Comparison of ENCODE assay signal across 7 mouse cellular contexts in the genomic region with DNA sequence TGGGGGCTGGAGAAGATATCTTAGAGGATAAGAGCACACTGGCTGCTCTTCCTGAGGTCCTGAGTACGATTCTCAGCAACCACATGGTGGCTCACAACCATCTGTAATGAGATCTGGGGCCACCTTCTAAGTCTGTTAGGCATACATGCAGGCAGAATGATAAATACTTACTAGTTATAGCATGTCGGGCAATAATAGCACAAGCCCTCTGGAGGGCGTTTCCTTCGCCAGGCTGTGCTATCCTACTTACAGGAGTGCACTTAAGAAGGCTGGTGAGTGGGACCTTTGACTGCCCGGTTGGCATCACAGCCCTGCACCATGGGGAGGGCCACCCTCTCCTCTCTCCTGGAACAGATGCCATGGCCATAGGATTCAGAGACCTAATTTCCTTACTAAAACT.
A peak's percentile ranks its signal among the peaks of the same experiment; 100 is the strongest.
DNase-seq lines count a peak whose midpoint lies in the region; TF ChIP-seq lines count a peak whose summit lies in the region.

No protein-coding gene starts in this region.

- peak overlapping the region; percentile 75 for H3K27ac ChIP-seq in MEL (ENCODE audit: control insufficient read depth, low read depth, low read length)

- no peaks in the 10 kb centered on the region for H3K9me3 ChIP-seq in MEL (replicated peaks; ENCODE audit: insufficient read depth, low read length)
- no peaks in the 10 kb centered on the region for H3K9me3 ChIP-seq in megakaryocyte, embryonic 14.5 days

- peaks cover 0 to 7% of the 10 kb centered on the region in 2 experiments; a peak in 2 of 4 replicates for H3K36me3 ChIP-seq in MEL (ENCODE audit: control insufficient read depth in 1 of 2, insufficient read depth in 2 of 2, low read length in 2 of 2)
- peaks cover 27% of the 10 kb centered on the region for H3K36me3 ChIP-seq in megakaryocyte, embryonic 14.5 days (replicated peaks; ENCODE audit: low read length)

- intact Hi-C loops in heart, postnatal 10 days (cut with DNase I): no loop called here

- peak; percentile 58 for TF ChIP-seq RAD21 in MEL (IDR thresholded peaks at IDR 0.05; ENCODE audit: low read depth, low read length)

- peak overlapping the region; percentile 63 to 85 for H3K4me3 ChIP-seq in MEL (ENCODE audit: control insufficient read depth in 1 of 2, insufficient read depth in 1 of 2, low read depth in 2 of 2, low read length in 2 of 2)
- H3K4me3 ChIP-seq in megakaryocyte, embryonic 14.5 days (replicated peaks): peak overlapping the region; percentile 92

- peaks cover 10% of the 10 kb centered on the region for H3K79me2 ChIP-seq in MEL (ENCODE audit: control insufficient read depth, insufficient read depth, low read length, poor library complexity)

- H3K9ac ChIP-seq in MEL (ENCODE audit: control insufficient read depth, low read depth, low read length, poor library complexity, severe bottlenecking): peak overlapping the region; percentile 92

- peak; percentile 34 to 73 (median 35); a peak in 5 of 6 replicates for TF ChIP-seq CTCF in MEL (IDR thresholded peaks at IDR 0.05 in 2 of 3, conservative IDR thresholded peaks at IDR 0.05 in 1 of 3; ENCODE audit: control insufficient read depth in 1 of 3, insufficient read depth in 1 of 3, low read depth in 2 of 3, low read length in 3 of 3, poor library complexity in 1 of 3, severe bottlenecking in 1 of 3)

- TF ChIP-seq EP300 in MEL (IDR thresholded peaks at IDR 0.05; ENCODE audit: low read depth in 1 of 2, low read length in 2 of 2): no peak

- H3K4me1 ChIP-seq in MEL (ENCODE audit: control insufficient read depth in 1 of 2, insufficient read depth in 2 of 2, low read length in 2 of 2): peaks cover 0 to 10% of the 10 kb centered on the region in 2 experiments; a peak in 2 of 4 replicates
- peaks cover 45% of the 10 kb centered on the region for H3K4me1 ChIP-seq in megakaryocyte, embryonic 14.5 days

- H3K27me3 ChIP-seq in MEL (ENCODE audit: control insufficient read depth in 1 of 2, insufficient read depth in 2 of 2, low read length in 2 of 2): no peaks in the 10 kb centered on the region
- peaks cover 8% of the 10 kb centered on the region for H3K27me3 ChIP-seq in megakaryocyte, embryonic 14.5 days (replicated peaks)

- DNase-seq in CD4-positive, CD25-positive, alpha-beta regulatory T cell, adult 2 months (ENCODE audit: low read depth, low spot score): peak; percentile 83
- peak; percentile 96 for DNase-seq in MEL (ENCODE audit: low read depth, low spot score)
- DNase-seq in embryo, embryonic 9.5 days (ENCODE audit: extremely low spot score): peak; percentile 57
- DNase-seq in heart, postnatal 10 days: peak; percentile 50
- peak; percentile 39 to 67 for DNase-seq in kidney, postnatal 4 days
- DNase-seq in spleen, postnatal 14 days (ENCODE audit: low spot score in 2 of 2): peak; percentile 14 to 26

- no peak; a peak in 1 of 4 replicates for TF ChIP-seq POLR2A in MEL (IDR thresholded peaks at IDR 0.05; ENCODE audit: control insufficient read depth in 1 of 2, insufficient read depth in 1 of 2, low read depth in 1 of 2, low read length in 2 of 2, poor library complexity in 1 of 2)

TF ChIP-seq in MEL, 35 proteins besides CTCF, POLR2A, EP300 and RAD21:
- TF ChIP-seq GATA1 (IDR thresholded peaks at IDR 0.05; ENCODE audit: low read depth, low read length) (peak; percentile 48; the same call in 1 of the 2 replicates), SIN3A (IDR thresholded peaks at IDR 0.05; ENCODE audit: low read length) (peak; percentile 86), TBP (IDR thresholded peaks at IDR 0.05; ENCODE audit: low read depth, low read length) (peak; percentile 66; the same call in 1 of the 2 replicates), MAX (IDR thresholded peaks at IDR 0.05; ENCODE audit: low read length) (peak; percentile 63; the same call in 1 of the 2 replicates), ZC3H11A (IDR thresholded peaks at IDR 0.05; ENCODE audit: low read depth, low read length) (no peak), SMC3 (IDR thresholded peaks at IDR 0.05; ENCODE audit: low read depth, low read length) (peak; percentile 72), MEF2A (IDR thresholded peaks at IDR 0.05; ENCODE audit: extremely low read depth, insufficient replicate concordance, low read depth, low read length, poor library complexity, severe bottlenecking) (no peak), ZNF384 (IDR thresholded peaks at IDR 0.05; ENCODE audit: low read depth, low read length) (0 out of 2 replicates have a peak, but pooled peaks have one; percentile 18), MXI1 (IDR thresholded peaks at IDR 0.05; ENCODE audit: low read depth, low read length) (peak; percentile 93), ETS1 (IDR thresholded peaks at IDR 0.05; ENCODE audit: low read depth, low read length) (peak; percentile 61), MYC (IDR thresholded peaks at IDR 0.05; ENCODE audit: low read depth, low read length) (peak; percentile 83)

Comparison
In these comparisons a context has a peak if more than half of its experiments do, and no peak if none do; other contexts are left out.
1. Peak in every context shown above with its lines: DNase-seq, H3K4me3 ChIP-seq and H3K27ac ChIP-seq.
2. DNase-seq: peak in every context shown above with its lines; median percentile 96 in MEL; 83 in CD4-positive, CD25-positive, alpha-beta regulatory T cell, adult 2 months; 57 in embryo, embryonic 9.5 days; 53 in kidney, postnatal 4 days; 50 in heart, postnatal 10 days; 20 in spleen, postnatal 14 days.